Mouse (Mus musculus) 3T3-L1 (cell line): ENCODE results near the gene Cbwd1.

Source experiments
- DNase-seq: peaks from one replicate; pipeline ENCODE4 v3.0.0-alpha.2; 2015; ENCODE audit warnings: low read depth, low spot score

The Cbwd1 gene

DNA sequence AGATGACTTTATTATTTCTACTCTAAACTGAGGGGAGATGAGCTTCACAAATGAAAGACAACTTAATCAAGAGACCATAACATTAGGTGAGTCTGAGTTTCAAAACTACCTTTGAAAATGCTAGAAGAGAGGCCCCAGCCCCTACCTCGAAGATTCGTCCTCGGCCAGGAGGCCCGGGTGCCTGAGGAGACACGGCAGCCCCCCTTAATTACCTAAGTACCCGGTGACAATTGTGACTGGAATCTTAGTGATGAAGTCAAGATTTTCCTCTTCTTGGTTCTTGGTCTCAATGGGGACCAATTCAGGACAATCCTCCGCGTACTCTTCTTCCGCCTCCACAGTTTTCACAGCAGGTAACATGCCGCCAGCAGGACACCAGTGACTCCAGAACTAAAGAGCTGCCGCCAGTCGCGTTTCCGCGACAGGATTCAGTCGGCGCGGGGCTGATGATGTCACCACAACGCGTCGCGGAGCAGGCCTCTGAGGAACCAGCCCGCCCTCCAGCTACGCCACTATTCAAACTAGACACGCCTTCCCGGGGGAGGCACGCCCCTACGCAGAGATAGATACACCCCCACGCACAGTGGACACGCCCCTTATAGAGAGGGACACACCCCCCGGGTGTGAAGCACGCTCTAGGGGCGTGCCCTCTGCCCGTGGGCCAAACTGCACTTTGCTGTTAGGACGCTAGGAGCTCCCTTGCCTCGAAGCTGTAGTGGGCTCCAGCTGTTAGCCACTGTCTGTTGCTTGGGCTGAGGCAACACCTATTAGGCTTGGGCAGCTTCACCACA is at the start of gene Cbwd1:
Gene Cbwd1, minus strand, starts transcription at position 439 of the 791 bp plus-strand sequence.
- DNase-seq: peak; percentile 97

DNA sequence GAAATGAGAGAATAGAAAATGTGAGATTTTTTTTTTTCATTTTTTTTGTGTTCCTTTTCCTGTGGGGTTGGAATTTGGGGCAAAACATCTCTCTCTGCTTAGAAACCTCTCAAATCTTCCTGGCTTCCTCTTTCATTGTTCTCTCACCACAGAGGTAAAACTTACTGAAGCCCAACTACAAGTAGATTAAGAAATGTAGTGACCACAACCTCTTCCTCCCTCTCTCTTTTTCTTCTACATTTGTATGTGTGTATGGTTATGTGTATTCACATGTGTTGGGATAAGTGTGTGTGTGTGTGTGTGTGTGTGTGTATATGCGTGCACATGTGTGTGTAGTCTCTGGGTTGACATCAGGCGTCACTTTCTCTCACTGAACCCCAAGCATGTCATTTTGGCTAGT is 47.1 kb upstream of the Cbwd1 start:
- DNase-seq: no peak

DNA sequence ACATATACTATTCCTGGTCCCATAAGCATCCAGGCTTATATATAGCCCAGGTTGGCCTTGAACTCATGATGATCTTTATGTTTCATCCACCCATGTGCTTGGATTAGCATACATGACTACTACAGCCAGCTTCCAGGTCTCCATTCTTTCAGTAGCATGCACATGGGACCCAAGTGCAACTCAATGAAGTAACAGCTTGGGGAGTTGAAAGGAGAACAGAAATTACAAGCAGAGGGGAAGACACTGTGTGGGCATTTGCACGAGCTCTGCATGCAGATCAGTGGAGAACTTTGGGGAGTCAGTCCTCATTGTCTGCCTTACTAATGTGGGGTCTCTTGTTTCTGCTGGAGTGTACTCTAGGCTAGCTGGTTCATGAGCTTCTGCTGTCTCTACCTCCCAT is 45.3 kb upstream of the Cbwd1 start:
- no peak for DNase-seq

DNA sequence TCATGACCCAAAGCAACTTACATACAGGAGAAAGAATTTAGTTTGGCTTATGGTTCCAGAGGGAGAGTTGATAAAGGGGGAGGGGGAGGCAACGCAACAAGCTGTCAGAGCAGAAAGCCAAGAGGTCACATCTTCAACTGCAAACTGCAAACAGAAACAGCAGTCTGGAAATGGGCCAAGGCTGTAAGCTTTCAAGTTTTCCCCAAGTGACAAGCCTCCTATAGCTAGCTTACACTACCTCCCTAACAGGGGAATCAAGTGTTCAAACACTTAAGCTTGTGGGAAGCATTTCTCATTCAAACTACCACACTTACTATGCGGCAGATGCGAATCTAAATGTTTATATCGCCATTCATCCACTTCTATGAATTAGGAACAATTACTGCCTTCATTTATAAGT is 42.4 kb upstream of the Cbwd1 start:
- DNase-seq: no peak

DNA sequence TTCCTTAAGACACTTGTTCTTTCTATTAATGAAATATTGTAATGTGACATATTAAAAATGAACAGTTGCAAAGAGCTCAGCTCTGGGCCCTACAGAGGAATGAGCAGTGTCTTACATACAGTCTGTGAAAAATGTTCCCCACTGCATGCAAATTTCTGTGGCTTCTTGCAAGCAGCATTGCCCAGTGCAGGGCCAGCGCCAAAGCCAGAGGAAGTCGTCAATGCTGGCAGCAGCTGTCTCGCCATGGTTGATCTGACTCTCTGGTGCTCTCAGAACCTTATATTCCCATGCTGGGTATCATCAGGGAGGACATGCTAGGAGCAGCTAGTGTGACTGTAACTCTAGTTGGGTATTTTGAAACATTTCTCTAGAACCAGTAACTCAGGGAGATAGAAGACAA is 41.4 kb upstream of the Cbwd1 start:
- DNase-seq: no peak

DNA sequence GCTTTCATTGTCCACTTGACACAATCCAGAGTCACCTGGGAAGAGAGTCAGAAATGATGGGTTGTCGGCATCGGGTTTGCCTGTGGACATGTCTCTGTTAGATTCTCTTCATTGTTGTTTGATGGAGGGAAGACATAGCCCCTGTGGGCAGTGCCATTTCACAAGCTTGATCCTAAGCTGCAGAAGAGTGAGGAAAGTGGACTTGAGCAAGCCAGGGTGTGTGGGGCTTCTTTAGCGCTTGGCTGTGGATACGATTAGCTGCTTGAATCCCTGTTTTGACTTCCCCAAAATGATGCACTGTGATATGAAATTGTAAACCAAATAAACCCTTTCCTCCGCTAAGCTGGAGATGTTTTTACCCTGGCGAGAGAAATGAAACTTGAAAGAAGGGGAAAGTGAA is 40.6 kb upstream of the Cbwd1 start:
- DNase-seq: no peak

DNA sequence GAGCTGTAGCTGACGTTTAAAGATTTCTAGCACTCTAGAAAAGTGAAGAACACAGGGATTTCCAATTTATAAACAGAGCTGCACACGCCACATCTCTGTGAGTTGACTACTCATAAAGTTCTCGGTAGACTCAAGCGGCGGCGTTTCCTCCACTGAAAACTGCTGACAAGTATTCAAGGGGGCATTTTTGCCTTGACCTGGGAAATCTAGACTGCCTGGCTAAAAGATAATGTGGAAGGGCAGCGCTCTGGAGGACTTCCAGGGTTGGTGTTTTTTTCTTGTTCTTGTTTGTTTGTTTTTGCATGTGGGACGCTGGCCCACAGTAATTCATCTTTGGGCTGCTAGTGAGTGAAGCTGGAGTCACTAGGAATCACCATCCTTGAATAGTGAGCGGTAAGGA is 38.7 kb upstream of the Cbwd1 start:
- no peak for DNase-seq

DNA sequence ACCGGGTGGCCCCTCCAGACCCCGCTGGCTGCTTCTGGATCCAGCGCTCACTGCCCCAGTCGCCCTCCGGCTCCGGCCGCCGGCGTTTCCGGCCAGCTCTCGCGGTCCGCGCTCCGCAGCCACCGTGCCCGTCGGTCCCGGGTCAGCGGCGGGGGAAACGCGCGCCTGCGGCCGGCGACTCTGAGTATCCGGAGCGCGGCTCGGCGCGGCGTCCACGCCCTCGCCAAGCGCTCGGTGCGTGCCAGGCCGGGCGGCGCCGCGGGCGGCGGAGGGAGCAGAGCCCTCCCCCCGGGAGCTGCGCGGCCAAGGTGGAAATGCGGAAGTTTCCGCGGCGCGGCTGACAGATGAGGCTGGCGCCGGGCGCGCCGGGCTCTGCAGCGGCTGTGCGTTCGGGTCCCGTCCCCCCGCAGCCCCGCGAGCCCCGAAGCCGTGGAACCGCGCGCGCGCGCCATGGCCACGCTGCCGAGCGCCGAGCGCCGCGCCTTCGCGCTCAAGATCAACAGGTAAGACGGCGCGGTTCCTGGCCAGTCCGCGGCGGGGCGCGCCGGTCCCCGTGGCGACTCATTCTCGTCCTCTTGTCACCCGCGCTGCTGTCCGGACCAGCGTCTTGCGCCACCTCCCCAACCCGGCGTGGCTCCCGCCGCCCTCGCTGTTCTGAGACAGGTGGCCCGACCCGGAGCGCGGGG is 37.9 kb upstream of the Cbwd1 start, which contains the start of gene Dock8:
Gene Dock8, plus strand, starts transcription at position 334 of the 686 bp plus-strand sequence.
- no peak for DNase-seq

DNA sequence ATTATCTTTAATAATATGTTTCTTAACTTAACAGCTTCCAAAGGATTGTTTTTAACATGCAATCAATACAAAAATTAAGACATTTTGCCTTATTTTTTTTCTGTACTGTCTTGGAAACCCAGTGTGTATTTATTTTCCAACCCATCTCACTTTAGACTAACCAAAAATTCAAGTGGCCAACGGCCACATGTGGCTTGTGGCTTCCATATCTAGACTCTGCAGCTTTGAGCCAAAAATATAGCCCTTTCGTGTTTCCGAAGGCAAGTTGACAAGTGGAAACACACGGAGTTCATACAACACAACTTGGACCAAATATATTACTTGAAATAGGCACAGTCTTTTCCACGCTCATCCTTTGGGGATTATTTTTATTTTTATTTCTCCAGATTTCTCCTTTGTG is 37.2 kb upstream of the Cbwd1 start:
- no peak for DNase-seq

DNA sequence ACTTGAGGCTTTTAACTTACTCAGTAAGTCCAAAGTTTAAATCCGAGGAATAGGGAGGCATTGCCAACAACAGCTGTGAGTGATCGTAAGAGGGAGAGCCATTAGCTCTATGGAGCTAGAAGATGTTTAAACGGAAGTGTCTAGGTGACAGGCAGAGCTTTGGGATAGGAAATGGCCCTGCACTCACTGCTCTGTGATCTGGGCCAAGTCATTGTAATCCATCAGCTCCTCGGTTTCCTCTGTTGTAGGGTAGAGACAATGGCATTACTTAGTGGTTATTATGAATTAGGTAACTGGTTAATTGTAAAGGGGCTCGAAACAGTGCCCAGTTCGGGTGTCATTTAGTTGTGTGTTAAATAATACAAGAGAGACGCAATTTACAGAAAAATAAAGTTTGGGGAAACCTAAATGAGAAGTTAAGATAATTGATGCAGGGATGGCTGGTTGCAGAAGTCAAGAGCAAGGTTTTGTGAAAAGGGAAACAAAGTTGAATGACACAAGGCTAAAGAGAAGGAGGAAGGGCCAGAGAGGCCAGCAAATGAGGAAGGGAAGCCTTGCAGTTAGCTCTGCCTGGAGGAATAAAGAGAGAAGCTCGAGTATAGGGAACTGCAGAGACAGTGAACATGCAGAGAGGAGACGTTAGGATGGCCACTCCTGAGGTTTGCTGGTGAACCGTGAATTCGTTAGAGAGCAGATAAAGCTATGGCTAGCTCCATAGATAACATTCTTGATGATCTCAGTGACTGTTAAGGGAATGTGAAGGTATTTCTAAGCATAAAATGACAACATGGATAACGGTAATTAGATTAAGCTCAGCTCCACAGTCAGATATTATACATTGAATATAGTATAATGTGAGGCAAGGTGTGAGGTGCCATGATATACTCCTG is 35.6 kb upstream of the Cbwd1 start:
- DNase-seq: no peak

DNA sequence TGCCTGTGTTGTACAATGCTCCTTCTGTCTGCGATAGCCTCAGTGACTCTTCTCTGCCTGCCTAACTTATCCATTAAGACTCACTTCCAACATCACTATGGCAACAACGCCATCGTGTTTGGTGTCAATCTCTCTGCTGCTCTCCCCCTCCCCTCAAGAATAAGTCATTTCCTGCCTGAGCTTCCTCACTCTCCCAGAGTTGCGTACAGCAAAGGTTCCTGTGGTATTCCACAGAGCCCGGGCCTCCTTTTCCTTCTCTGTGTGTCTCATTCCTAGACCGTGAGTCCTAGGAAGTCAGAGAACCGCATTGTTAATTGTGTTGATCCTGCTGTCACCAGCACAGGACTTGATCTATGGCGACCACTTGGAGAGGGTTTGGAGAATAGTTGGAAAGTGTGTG is 33.5 kb upstream of the Cbwd1 start:
- peak; percentile 90 for DNase-seq

DNA sequence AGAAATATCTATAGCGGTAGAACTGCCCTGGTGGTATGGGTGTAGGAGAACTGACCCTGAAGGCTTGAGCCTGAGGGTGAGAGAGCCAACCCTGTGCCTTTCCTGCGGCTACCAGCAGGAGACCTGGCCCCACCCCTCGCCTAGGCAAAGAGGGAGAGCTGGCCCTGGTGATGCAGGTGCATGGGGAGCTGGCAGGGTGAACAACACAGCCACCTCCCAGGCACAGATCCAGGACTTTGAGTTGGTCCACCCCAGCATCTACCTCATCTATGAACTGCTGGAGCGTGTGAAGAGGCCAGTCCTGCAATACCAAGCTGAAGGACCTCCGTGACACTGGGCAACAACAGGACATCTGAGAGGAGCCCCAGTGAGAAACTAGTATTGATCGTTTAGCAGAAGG is 32.1 kb upstream of the Cbwd1 start:
- DNase-seq: no peak

DNA sequence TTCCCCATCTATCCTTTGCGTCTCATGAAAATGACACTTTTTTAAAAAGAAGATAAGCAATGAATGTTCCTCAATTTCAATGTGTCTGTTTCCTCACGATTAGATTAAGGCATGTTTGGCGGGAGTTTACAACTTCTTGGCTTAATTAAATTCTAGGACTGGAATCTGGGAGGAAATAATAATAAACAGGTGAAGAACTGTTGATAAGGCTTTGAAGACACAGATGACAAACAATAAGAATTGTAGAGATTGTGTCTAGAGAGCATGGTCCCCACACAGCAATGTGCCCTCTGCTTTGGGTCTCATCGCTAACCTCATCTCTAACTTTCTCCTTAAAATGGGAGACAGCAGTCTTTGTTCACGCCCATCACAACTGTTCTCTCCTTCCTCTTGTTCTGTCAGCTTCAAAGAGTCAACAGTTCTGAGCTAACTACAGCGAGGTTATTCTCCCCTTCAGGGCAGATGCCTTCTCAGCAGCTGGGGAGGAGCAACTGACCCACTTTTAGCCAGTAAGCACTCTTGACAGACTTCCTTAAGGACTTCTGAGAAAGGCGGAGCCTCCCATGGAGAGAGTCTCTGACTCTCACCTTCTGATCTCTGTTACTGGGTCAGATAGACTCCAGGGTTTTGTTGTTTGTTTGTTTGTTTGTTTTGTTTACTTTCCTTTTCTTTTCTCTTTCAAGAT is 28.9 kb upstream of the Cbwd1 start:
- no peak for DNase-seq

DNA sequence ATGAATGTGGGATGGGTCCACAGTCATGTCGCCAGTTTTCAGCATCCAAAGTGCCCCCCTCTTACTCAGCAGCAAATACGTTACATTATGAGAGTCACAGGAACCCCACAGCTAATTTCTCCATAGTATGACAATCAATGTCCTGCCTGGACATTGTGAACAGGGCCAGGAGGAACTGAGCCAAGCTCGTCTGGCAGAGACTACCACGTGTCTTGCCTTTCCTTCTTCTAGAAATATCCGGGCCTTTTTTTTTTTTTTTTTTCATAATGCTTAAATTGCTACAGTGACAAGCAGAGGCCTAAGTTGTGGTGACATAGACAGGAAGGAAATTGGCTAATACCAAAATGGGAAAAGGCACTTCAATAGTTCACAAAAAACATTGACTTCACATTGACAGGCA is 27.4 kb upstream of the Cbwd1 start:
- no peak for DNase-seq

DNA sequence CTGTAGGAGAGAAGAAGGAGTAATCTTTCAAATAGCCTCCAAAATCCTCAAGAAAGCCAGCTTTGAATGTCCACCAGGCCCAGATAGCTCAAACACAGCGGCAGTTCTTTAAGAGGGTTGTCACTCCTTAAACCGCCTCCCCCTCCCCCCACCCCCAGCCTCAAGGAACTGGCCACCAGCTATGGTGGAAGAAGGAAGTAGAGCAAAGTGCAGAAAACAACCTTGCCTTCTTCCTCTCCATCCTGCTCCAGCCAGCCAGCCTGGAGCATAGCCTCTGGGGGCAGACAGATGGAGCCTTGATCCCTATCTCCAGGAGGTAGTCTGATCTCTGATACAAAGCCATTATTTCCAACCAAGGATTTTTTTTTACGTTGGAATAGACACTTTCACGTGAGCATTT is 25.9 kb upstream of the Cbwd1 start:
- DNase-seq: no peak

DNA sequence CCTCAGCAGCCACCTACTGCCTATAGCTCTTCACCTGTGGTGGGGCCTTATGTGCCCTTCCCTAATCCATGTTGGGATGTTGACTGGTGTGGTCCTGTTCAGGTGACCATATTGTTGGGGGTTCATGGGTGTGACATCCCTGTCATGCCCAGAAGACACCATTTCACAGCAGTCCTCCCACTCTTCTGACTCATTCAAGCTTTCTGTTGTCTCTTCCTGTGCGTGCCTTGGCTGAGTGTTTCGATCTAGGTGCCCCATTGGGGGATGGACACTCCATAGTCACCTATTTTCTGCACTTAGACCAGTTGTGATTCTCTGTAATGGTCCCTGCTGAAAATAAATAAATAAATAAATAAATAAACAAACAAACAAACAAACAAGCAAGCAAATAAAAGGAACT is 23.6 kb upstream of the Cbwd1 start:
- no peak for DNase-seq

DNA sequence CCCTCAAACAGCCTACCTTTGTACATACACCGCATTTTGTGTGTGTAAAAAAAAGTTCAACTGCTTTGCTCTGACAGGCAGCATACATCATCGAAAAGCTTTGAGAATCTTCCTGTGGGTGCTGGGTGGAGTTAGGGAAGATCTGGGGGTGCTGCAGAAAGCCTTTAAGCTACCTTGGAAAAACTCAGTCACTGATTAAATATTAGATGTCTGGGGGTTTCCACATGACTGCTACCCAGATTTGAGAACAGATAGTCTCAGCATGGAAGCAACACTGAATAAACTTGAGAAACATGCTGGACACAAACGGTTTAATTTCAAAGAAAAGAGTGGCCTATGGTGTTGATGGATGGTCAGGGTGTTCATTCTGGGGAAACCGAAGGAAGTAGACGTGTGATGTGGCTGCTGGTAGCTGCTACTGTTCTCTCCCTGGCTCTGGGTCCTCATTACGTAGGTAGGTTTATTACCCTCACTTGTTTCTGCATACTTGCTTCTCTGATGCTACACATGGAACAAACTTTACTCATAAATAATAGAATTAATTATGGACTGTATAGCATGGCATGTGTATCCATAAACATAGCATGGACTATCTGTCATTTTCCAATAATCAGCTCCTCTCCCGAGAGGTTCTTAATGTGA is 22.6 kb upstream of the Cbwd1 start:
- no peak for DNase-seq

DNA sequence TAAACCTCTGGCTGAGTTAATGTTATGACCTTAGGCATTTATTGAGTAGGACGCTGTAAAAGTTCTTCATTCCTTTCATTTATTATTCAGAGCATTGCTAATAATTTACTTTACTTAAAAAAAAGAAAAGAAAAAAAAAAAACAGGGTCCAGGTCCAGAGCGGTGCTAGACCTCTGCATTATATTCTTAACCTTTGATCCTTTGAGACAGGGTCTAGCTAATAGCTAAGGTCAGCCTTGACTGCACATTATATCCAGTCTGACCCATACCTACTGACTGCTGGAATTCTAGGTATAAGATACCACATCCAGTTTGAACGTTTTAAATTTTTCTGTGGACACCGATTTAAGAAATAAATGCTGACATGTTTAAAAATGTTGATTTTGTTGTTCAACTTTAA is 21.6 kb upstream of the Cbwd1 start:
- no peak for DNase-seq

DNA sequence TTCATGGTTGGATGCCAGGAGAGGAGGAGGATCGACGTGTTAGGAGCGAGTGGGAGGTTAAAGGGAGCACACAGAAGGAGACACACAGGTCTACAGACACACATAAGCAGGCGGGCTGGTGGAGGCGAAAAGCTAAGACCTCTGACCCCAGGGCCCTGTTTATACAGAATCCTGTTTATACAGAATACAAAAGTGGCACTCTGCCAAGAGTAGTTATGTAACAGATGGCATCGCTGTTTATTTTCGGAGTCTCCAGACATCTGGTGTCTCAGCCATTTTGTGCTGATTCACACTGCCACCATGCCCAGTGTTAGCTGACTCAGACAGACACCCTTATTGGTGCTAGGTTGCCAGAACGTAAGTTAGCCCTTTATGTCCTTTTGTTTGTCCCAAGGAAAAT is 19.9 kb upstream of the Cbwd1 start:
- peak; percentile 85 for DNase-seq

DNA sequence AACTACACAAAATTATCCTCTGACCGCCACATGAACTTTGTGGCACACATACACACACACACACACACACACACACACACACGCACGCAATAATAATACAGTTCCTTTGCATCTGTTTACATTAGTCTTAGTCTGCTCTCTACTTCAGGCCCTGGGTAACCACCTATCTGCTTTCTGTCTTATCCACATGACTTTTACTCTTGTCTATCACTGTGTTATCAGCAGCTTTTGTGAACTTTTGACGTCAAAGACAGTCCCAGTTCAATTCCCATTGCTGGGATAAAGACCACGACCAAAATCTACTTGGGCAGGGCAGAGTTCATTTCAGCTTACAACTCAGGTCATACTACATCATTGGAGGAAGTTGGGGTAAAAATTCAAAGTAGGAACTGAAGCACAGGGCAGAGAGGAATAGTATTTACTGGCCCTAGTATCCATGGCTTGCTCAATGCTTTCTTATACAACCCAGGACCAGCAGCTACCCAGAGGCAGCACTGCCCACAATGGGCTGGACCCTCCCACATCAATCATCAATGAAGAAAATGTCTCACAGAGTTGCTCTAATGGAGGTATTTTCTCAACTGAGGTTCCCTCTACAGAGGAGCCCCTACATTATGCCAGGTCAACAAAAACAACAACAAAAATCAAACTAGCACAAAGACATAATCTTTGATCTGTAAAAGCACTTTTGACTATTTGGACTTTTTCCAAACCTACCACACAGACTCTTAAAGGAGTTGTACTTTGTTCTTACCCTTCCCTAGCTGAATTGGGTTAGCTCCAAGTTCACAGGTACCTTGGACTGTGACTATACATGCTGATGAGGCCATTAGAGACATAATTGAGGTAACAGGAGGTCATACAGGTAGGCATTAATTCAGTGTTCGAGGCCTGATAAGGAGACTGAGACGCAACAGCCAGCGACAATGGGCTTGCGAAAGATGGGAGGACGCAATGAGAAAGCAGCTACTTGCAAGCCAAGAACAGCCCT is 17.7 kb upstream of the Cbwd1 start:
- no peak for DNase-seq
